Mouse (Mus musculus): ENCODE results near the gene Brpf1.

- TF ChIP-seq POLR2A (IDR thresholded peaks at IDR 0.05; ENCODE audit: low read depth, low read length) (no peak), CTCF (IDR thresholded peaks at IDR 0.05; ENCODE audit: extremely low read depth, insufficient read depth, insufficient read length, insufficient replicate concordance) (no peak)
Observed at GRCm38 (mm10) chr6:113366639-113367038, 59.7 kb downstream of the Brpf1 start.
